Mouse (Mus musculus) stomach, postnatal 0 days (tissue): ENCODE results near the gene Macrod1.

Experiments used
- CTCF ChIP-seq: IDR thresholded peaks from 2 replicates; pipeline ENCODE4 v1.5.1; 2016; ENCODE audit warnings: antibody characterized with exemption, low read depth, mild to moderate bottlenecking, moderate library complexity
- EP300 ChIP-seq: optimal IDR thresholded peaks from 2 replicates; pipeline ENCODE3; 2016; ENCODE audit warnings: antibody characterized with exemption

DNA sequence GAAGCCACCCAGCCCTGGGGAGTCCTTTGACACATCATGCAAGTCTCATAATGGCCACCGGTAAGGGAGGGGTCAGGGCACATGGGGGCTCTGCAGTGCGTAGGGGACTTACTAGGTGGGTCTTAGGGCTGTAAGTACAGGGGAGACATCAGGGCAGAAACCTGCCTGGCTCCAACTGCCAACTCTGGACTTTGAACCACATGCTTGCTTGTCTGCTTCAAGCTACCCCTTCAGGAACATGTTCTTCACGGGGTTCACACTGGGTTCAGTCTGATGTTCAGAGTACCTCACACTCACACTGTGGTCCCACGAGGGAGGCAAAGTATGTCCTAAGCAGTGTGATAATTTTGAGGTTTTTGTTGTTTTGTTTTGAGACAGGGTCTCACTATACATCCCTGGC, 82.7 kb downstream of the Macrod1 start:
- TF ChIP-seq EP300 (no peak), CTCF (no peak)
